In the genomic region with DNA sequence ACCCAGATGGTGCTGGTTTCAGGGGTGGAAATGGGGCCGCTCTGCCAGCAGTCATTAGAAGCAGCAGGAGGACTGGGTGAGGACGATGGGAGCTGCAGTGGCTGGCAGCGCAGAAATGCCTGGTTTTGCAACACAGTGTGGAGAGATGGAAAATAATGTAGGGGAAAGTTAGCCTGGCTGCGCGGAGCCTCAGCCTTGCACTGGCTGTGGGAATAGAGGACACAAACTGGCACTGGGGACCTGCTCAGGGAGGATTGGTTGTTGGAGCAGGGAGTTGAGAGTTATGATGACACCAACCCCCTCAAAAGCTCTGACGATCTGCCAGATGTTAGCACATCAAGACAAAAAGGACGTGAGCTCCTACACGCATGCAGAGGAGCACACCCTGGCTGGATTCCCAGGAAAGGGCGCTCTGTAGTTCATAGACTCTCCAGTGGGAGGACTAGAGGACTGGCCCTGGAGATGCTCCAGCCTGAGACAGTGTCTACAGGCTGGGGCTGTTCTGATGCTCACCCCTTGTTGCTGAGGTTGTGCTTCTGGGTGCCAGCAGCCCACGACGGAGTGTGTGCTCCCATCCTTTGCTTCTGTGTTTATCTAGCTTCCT, we compare ENCODE assay signal across 9 mouse cellular contexts. TPM values are rescaled to one million over a fixed set of nuclear protein-coding genes. Genes with fewer than 3 reads are reported as not detected.
DNase-seq lines count a peak whose midpoint lies in the region; ATAC-seq lines count a peak whose summit lies in the region.
"Had no signal": no experiment of that assay in that cellular context is flagged by ENCODE, and none has a peak within 500 bp of the region (broad histone marks: within the 10 kb centered on the region; RNA-seq: fewer than 3 reads in every experiment).

No protein-coding gene starts in this region.

- H3K9ac ChIP-seq in embryonic facial prominence, embryonic 15.5 days: no peak overlapping the region
- H3K9ac ChIP-seq in midbrain, embryonic 15.5 days: no peak overlapping the region

- WGBS in embryonic facial prominence, embryonic 15.5 days: 48% methylated on average over 11 of the region's 11 CpGs
- WGBS in midbrain, embryonic 15.5 days: 61% methylated on average over 11 of the region's 11 CpGs

- H3K4me3 ChIP-seq in embryonic facial prominence, embryonic 15.5 days (replicated peaks): no peak overlapping the region
- H3K4me3 ChIP-seq in midbrain, embryonic 15.5 days: no peak overlapping the region
- H3K4me3 ChIP-seq: erythroblast, embryonic 14.5 days had no signal

- H3K27me3 ChIP-seq in embryonic facial prominence, embryonic 15.5 days: no peaks in the 10 kb centered on the region
- no peaks in the 10 kb centered on the region for H3K27me3 ChIP-seq in midbrain, embryonic 15.5 days (replicated peaks)

- peak; percentile 76; the same call in 1 of the 2 replicates for ATAC-seq in embryonic facial prominence, embryonic 15.5 days (ENCODE audit: insufficient number of reproducible peaks, low FRiP score, low TSS enrichment, low read depth)
- peak; percentile 75; the same call in 1 of the 2 replicates for ATAC-seq in midbrain, embryonic 15.5 days (replicated peaks)

- H3K4me2 ChIP-seq in embryonic facial prominence, embryonic 15.5 days (replicated peaks): no peak overlapping the region
- H3K4me2 ChIP-seq in midbrain, embryonic 15.5 days: no peak overlapping the region

- H3K9me3 ChIP-seq in embryonic facial prominence, embryonic 15.5 days (replicated peaks): no peaks in the 10 kb centered on the region
- H3K9me3 ChIP-seq in midbrain, embryonic 15.5 days: no peaks in the 10 kb centered on the region

- peak; percentile 75 for DNase-seq in 3T3-L1 (ENCODE audit: low read depth, low spot score)
- DNase-seq in ES-CJ7 (ENCODE audit: low read depth, low spot score): peak; percentile 59
- DNase-seq in heart, postnatal 25 days (ENCODE audit: low spot score): peak; percentile 5
- peak; percentile 1 to 18 for DNase-seq in left cerebral cortex, adult 9 months (ENCODE audit: low spot score in 2 of 2)
- peak; percentile 48 to 65 for DNase-seq in urinary bladder, postnatal 4 days (ENCODE audit: low spot score in 2 of 2)
- no peak for DNase-seq in cerebellum, adult 8-10 months

- H3K27ac ChIP-seq in embryonic facial prominence, embryonic 15.5 days (replicated peaks): no peak overlapping the region
- no peak overlapping the region for H3K27ac ChIP-seq in midbrain, embryonic 15.5 days

- intact Hi-C loops in heart, postnatal 25 days (cut with DNase I): loop anchor here (5.0 kb wide), 1 partner anchor 120 kb away; no protein-coding TSS in a partner anchor

- H3K36me3 ChIP-seq in embryonic facial prominence, embryonic 15.5 days: no peaks in the 10 kb centered on the region
- no peaks in the 10 kb centered on the region for H3K36me3 ChIP-seq in midbrain, embryonic 15.5 days (replicated peaks)

- no peaks in the 10 kb centered on the region for H3K4me1 ChIP-seq in embryonic facial prominence, embryonic 15.5 days
- H3K4me1 ChIP-seq in midbrain, embryonic 15.5 days: no peaks in the 10 kb centered on the region

RNA-seq across cellular contexts. Expression of a gene that starts 9.8 kb away (rescaled TPM):
- 0.12 and 0.32 TPM in 2 replicates for polyA plus RNA-seq in embryonic facial prominence, embryonic 15.5 days (2015; fragmentation: Nextera tagmentation; extraction: Ambion mirVana)
- under 1 TPM in 1 of 2 experiments, not detected in 1; 0.20 TPM for total RNA-seq in heart, postnatal 25 days (2021)
- 0.20 and 0.43 TPM in 2 replicates for polyA plus RNA-seq in midbrain, embryonic 15.5 days (2015; fragmentation: Nextera tagmentation; extraction: Ambion mirVana)
- polyA plus RNA-seq: erythroblast, embryonic 14.5 days had no signal

RNA-seq across cellular contexts. Expression of a gene that starts 32.2 kb away (rescaled TPM):
- 17.6 and 18.1 TPM in 2 replicates for polyA plus RNA-seq in embryonic facial prominence, embryonic 15.5 days (2015; fragmentation: Nextera tagmentation; extraction: Ambion mirVana)
- under 1 TPM; 0.50 to 0.78 TPM for total RNA-seq in heart, postnatal 25 days (2021)
- polyA plus RNA-seq in midbrain, embryonic 15.5 days (2015; fragmentation: Nextera tagmentation; extraction: Ambion mirVana): 5.0 and 5.4 TPM in 2 replicates
- polyA plus RNA-seq: erythroblast, embryonic 14.5 days had no signal

RNA-seq across cellular contexts. Expression of a gene that starts 38.0 kb away (rescaled TPM):
- 6.7 and 7.3 TPM in 2 replicates for polyA plus RNA-seq in embryonic facial prominence, embryonic 15.5 days (2015; fragmentation: Nextera tagmentation; extraction: Ambion mirVana)
- total RNA-seq in heart, postnatal 25 days (2021): 1 to 10 TPM; 2.1 to 2.6 TPM
- polyA plus RNA-seq in midbrain, embryonic 15.5 days (2015; fragmentation: Nextera tagmentation; extraction: Ambion mirVana): 3.6 and 10.5 TPM in 2 replicates

RNA-seq across cellular contexts. Expression of a gene that starts 43.7 kb away (rescaled TPM):
- 16.2 and 17.4 TPM in 2 replicates for polyA plus RNA-seq in embryonic facial prominence, embryonic 15.5 days (2015; fragmentation: Nextera tagmentation; extraction: Ambion mirVana)
- 10 to 100 TPM in 1 of 2 experiments, 1 to 10 TPM in 1; 9.5 to 10.3 TPM for total RNA-seq in heart, postnatal 25 days (2021)
- polyA plus RNA-seq in midbrain, embryonic 15.5 days (2015; fragmentation: Nextera tagmentation; extraction: Ambion mirVana): 2.1 and 2.5 TPM in 2 replicates
- polyA plus RNA-seq: erythroblast, embryonic 14.5 days had no signal

RNA-seq across cellular contexts. Expression of a gene that starts 45.5 kb away (rescaled TPM):
- not detected in 2 replicates for polyA plus RNA-seq in embryonic facial prominence, embryonic 15.5 days (2015; fragmentation: Nextera tagmentation; extraction: Ambion mirVana)
- total RNA-seq in heart, postnatal 25 days (2021): not detected
- polyA plus RNA-seq in midbrain, embryonic 15.5 days (2015; fragmentation: Nextera tagmentation; extraction: Ambion mirVana): 0.06 and 0.17 TPM in 2 replicates
- polyA plus RNA-seq: erythroblast, embryonic 14.5 days had no signal
